Mouse (Mus musculus) left cerebral cortex, adult 11 months (tissue): ENCODE measurements around the gene Ifitm1.
"Not testable (repeated sequence)": the region's sequence is repeated elsewhere in the genome, so short reads cannot be mapped to it uniquely, and the experiment has no call there.

Source experiments
- DNase-seq: peaks from one replicate; pipeline ENCODE4 v3.0.0; 2022; ENCODE audit warnings: low spot score

The Ifitm1 gene

DNA sequence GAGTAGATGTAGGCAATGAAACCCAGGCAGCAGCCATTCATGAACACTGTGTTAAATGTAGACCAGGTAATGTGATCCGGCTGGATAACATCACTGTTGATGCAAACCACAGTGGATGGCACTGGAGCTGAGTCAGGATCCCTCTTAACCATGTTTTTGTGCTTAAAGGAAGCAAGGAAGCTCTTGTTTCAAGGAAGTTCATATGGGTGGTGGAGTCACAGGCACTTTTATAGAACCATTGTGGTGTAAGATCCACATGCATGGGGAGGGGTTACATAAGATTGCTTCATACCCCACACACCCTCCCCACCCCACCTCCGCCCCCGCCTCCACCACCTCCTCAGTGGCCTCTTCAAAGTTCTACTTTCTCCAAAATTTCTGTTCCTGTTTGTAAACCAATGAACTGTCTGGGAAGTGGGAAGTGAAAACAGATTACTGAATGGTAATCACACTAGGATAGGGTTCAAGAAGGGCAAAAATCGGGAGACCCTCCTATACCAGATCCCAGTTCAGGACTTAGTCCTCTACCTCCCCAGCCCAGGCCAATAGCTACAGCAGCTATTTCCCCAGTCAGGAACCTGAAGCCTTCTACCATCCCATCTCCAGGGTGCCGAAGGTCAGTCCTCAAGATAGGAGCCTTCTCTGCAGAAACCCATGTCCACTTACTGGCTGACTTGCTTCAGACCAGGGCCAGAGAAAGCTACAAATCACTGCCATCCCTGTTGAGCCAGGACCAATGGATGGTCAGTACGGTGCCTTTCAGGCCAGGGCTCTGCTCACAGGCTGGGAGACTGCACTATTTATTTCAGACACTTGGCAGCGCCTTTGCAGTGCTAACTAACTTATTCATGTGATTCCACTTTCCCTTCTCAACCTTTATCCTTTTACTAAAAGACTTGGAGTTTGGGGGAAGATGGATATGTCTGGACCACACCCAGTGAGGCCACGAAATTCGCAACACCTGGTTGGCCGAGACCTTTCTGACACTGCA, 50.0 kb downstream of the Ifitm1 start:
- DNase-seq, result no peak

DNA sequence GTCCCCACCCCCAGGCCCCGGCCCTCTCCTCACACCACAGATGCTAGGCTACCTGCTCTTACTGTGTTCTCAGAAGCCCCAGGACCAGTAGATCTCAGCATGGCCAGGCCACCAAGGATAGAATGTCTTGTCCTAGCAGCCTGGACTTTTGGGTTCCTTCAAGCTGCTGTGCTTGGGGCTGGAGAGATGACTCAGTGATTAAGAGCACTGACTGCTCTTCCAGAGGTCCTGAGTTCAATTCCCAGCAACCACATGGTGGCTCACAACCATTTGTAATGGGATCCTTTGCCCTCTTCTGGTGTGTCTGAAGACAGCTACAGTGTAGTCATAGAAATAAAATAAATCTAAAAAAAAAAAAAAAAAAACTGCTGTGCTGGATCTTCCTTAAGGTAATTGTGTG, 50.8 kb downstream of the Ifitm1 start, which contains the start of gene Ifitm6:
Gene Ifitm6 (minus strand): TSS at position 101 of the 400 bp plus-strand sequence.
- not testable (repeated sequence) for DNase-seq

DNA sequence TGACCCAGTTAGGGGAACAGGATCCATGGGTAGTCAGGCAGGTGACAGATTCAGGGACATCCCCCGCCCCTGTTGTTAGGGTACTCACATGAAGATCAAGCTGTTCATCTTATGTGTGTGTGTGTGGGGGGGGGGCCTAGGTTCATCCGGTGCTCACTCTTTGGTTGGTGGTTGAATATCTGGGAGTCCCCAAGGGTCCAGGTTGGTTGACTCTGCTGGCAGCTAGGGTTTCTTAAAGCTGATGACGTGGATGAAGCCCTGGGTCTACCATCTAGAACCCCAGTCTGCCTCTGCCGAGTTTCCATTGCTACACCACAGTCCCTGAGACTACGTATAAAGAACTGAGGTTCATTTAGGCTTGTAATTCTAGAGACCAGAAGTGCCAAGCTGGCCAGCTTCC, 52.0 kb downstream of the Ifitm1 start:
- no peak for DNase-seq
